Mouse (Mus musculus): ENCODE data around the gene Gm20388. TPM values are rescaled to one million over a fixed set of nuclear protein-coding genes. Genes with fewer than 3 reads are reported as not detected.

The Gm20388 gene
- polyA plus RNA-seq, 1 experiment from 2014 or later, result 5.5 TPM

DNA sequence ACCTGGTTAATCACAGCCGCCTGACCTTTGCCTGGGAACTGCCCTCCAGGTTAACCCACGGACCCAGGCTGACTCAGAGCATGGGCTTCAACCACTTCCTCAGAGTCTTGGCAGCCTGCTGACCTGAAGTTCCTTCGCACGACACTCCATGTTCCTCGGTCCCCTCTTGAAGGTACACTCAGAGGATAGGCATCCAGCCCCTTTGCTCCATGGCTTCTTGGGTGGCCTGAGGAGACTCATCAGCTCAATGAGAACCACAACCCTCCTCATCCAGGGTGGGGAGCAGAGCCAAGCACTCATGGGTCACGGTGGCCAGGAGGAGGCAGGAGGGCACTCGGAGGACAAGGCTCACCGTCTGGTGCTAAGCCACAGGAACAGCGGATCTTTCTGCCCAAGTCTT is 1015.6 kb downstream of the Gm20388 start:
- Histone ChIP-seq H3K4me1 (peaks cover 6% of the 10 kb centered on the region), H3K27ac (no peak overlapping the region), H3K36me3 (replicated peaks) (no peaks in the 10 kb centered on the region), H3K4me3 (no peak overlapping the region), H3K9me3 (no peaks in the 10 kb centered on the region), H3K27me3 (ENCODE audit: poor library complexity, severe bottlenecking) (peaks cover 10% of the 10 kb centered on the region; the same call in 1 of the 2 replicates)
- no peak for DNase-seq (ENCODE audit: extremely low spot score, low spot score)
- WGBS, result 92% methylated on average over 9 of the region's 9 CpGs

GRCm38 (mm10) chr8:120928082-120928481 is 1017.4 kb downstream of the Gm20388 start:
- Histone ChIP-seq H3K4me3 (no peak overlapping the region), H3K27ac (no peak overlapping the region), H3K4me1 (peaks cover 9% of the 10 kb centered on the region), H3K36me3 (replicated peaks) (no peaks in the 10 kb centered on the region), H3K9me3 (no peaks in the 10 kb centered on the region), H3K27me3 (ENCODE audit: poor library complexity, severe bottlenecking) (peaks cover 23% of the 10 kb centered on the region)
- no peak for DNase-seq (ENCODE audit: extremely low spot score, low spot score)
- 87% methylated on average over 6 of the region's 6 CpGs for WGBS

GRCm38 (mm10) chr8:120934596-120934995 is 1024.0 kb downstream of the Gm20388 start:
- Histone ChIP-seq H3K27ac (no peak overlapping the region), H3K4me1 (peaks cover 41% of the 10 kb centered on the region), H3K27me3 (ENCODE audit: poor library complexity, severe bottlenecking) (peaks cover 77% of the 10 kb centered on the region), H3K9me3 (no peaks in the 10 kb centered on the region), H3K36me3 (replicated peaks) (no peaks in the 10 kb centered on the region), H3K4me3 (no peak overlapping the region)
- DNase-seq (ENCODE audit: extremely low spot score, low spot score), result no peak
- WGBS, result 92% methylated on average over 9 of the region's 9 CpGs

GRCm38 (mm10) chr8:120936685-120937084 is 1026.0 kb downstream of the Gm20388 start:
- no peak for DNase-seq (ENCODE audit: extremely low spot score, low spot score)
- Histone ChIP-seq H3K4me3 (no peak overlapping the region), H3K36me3 (replicated peaks) (no peaks in the 10 kb centered on the region), H3K27me3 (ENCODE audit: poor library complexity, severe bottlenecking) (peaks cover 87% of the 10 kb centered on the region), H3K27ac (peak overlapping the region; percentile 41), H3K4me1 (peaks cover 42% of the 10 kb centered on the region), H3K9me3 (no peaks in the 10 kb centered on the region)
- 74% methylated on average over 10 of the region's 10 CpGs for WGBS

DNA sequence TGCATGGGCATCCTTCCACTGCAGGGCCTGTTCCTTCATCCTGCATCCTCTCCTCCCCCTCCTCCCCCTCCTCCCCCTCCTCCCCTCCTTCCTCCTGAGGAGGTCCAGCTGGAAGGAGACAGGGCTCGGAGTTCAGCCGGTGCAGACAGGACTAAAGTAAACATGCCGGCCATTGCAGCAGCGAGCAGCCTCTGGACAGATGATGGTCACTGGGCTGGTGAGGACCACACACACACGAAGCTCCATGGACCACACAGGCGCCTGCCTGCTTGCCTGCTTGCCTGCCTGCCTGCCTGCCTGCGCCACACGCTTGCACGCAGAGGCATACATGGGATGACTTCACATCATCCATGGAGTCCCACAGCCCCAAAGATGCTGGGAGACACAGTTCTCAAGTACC is 1026.8 kb downstream of the Gm20388 start:
- Histone ChIP-seq H3K36me3 (replicated peaks) (no peaks in the 10 kb centered on the region), H3K9me3 (no peaks in the 10 kb centered on the region), H3K27me3 (ENCODE audit: poor library complexity, severe bottlenecking) (peaks cover 87% of the 10 kb centered on the region), H3K4me3 (no peak overlapping the region), H3K27ac (peak overlapping the region; percentile 56; the same call in 1 of the 2 replicates), H3K4me1 (peaks cover 42% of the 10 kb centered on the region)
- no peak for DNase-seq (ENCODE audit: extremely low spot score, low spot score)
- WGBS, result 68% methylated on average over 7 of the region's 9 CpGs

DNA sequence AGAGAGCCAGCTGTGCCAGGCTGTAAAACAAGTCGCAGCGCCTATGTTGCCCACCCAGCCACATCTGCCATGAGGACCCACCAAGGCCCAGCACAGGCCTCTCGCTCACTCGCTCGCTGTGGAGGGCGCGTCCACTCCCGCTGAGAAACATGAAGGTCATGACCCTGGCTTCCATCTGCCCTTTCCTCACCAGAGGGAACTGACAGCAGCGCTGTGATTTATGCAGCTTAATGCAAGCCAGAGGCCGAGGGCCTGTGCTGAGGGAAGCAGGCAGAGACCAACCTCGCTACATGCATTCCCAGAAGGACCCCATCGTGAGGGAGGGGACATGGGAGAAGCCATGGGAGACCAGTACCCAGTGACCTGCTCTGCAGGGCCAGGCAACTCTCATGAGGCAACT is 1029.6 kb downstream of the Gm20388 start:
- H3K4me1 ChIP-seq, result peaks cover 37% of the 10 kb centered on the region
- H3K27ac ChIP-seq, result 0 out of 2 replicates have a peak overlapping the region, but pooled peaks have one; percentile 20
- 64% methylated on average over 12 of the region's 12 CpGs for WGBS
- no peaks in the 10 kb centered on the region for H3K9me3 ChIP-seq
- no peaks in the 10 kb centered on the region for H3K36me3 ChIP-seq (replicated peaks)
- no peak overlapping the region for H3K4me3 ChIP-seq
- DNase-seq (ENCODE audit: extremely low spot score, low spot score), result no peak
- peaks cover 91% of the 10 kb centered on the region for H3K27me3 ChIP-seq (ENCODE audit: poor library complexity, severe bottlenecking)

DNA sequence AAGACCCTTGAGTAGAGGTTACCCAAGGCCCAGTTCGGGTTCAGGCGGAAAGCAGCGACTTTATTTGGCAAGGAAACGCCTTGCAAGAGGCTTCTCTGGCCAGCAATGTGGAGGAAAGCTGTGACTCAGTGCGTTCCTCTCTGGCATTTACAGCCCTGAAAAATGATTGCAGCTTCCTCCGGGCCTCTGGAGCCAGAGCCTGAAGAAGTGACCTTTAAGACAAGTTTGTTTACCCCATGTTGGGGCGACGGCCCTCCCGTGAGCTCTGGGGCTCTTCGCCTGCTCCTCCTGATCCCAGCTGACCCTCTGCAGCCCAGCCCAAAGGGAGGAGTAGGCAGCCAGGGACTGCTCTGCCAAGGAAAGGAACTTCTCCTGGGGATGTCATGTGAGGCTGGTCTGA is 1036.6 kb downstream of the Gm20388 start:
- no peak for DNase-seq (ENCODE audit: extremely low spot score, low spot score)
- Histone ChIP-seq H3K36me3 (replicated peaks) (no peaks in the 10 kb centered on the region), H3K27me3 (ENCODE audit: poor library complexity, severe bottlenecking) (peaks cover 89% of the 10 kb centered on the region), H3K4me3 (no peak overlapping the region), H3K4me1 (peaks cover 38% of the 10 kb centered on the region), H3K27ac (no peak overlapping the region), H3K9me3 (no peaks in the 10 kb centered on the region)
- WGBS, result 81% methylated on average over 10 of the region's 10 CpGs

DNA sequence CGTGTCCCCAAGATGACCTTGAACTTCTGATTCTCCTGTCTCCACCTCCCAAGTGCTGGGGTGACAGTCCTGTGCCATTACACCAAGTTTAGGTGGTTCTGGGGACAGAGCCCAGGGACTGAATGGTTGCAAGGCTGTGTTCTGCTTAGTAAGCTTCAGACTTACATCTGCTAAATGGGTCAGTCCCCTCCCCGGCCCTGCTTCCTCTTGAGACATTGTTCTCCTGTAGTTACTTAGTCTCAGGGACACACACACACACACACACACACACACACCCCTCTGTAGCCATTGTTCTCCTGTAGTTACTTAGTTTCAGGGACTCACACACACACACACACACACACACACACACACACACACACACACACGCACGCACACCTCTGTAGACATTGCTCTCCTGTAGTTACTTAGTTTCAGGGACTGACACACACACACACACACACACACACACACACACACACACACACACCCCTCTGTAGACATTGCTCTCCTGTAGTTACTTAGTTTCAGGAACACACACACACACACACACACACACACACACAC is 1037.5 kb downstream of the Gm20388 start:
- H3K36me3 ChIP-seq (replicated peaks), result no peaks in the 10 kb centered on the region
- no peak overlapping the region for H3K4me3 ChIP-seq
- H3K27me3 ChIP-seq (ENCODE audit: poor library complexity, severe bottlenecking), result peaks cover 89% of the 10 kb centered on the region
- peaks cover 40% of the 10 kb centered on the region for H3K4me1 ChIP-seq
- H3K27ac ChIP-seq, result peak overlapping the region; percentile 9; the same call in 1 of the 2 replicates
- 86% methylated on average over 4 of the region's 4 CpGs for WGBS
- no peaks in the 10 kb centered on the region for H3K9me3 ChIP-seq
- no peak for DNase-seq (ENCODE audit: extremely low spot score, low spot score)

- Histone ChIP-seq H3K27ac (peak overlapping the region; percentile 9; the same call in 1 of the 2 replicates), H3K36me3 (replicated peaks) (no peaks in the 10 kb centered on the region), H3K4me1 (peaks cover 40% of the 10 kb centered on the region), H3K27me3 (ENCODE audit: poor library complexity, severe bottlenecking) (peaks cover 91% of the 10 kb centered on the region), H3K4me3 (no peak overlapping the region), H3K9me3 (no peaks in the 10 kb centered on the region)
- no peak for DNase-seq (ENCODE audit: extremely low spot score, low spot score)
- 52% methylated on average over 25 of the region's 25 CpGs for WGBS
These were observed 1038.2 kb downstream of the Gm20388 start for GRCm38 (mm10) chr8:120948620-120949491.

GRCm38 (mm10) chr8:120950674-120951218 is 1040.1 kb downstream of the Gm20388 start:
- 34% methylated on average over 16 of the region's 16 CpGs for WGBS
- Histone ChIP-seq H3K36me3 (replicated peaks) (no peaks in the 10 kb centered on the region), H3K27me3 (ENCODE audit: poor library complexity, severe bottlenecking) (peaks cover 99% of the 10 kb centered on the region), H3K4me1 (peaks cover 40% of the 10 kb centered on the region), H3K27ac (peak overlapping the region; percentile 31; the same call in 1 of the 2 replicates), H3K9me3 (no peaks in the 10 kb centered on the region), H3K4me3 (no peak overlapping the region)
- no peak for DNase-seq (ENCODE audit: extremely low spot score, low spot score)

GRCm38 (mm10) chr8:120959470-120959891 is 1048.8 kb downstream of the Gm20388 start:
- H3K4me3 ChIP-seq, result no peak overlapping the region
- peaks cover 100% of the 10 kb centered on the region for H3K27me3 ChIP-seq (ENCODE audit: poor library complexity, severe bottlenecking)
- H3K4me1 ChIP-seq, result peaks cover 37% of the 10 kb centered on the region
- DNase-seq (ENCODE audit: extremely low spot score, low spot score), result peak; percentile 52
- peak overlapping the region; percentile 8; the same call in 1 of the 2 replicates for H3K27ac ChIP-seq
- H3K36me3 ChIP-seq (replicated peaks), result no peaks in the 10 kb centered on the region
- no peaks in the 10 kb centered on the region for H3K9me3 ChIP-seq
- 7% methylated on average over 8 of the region's 8 CpGs for WGBS

GRCm38 (mm10) chr8:120962606-120963380 is 1052.2 kb downstream of the Gm20388 start:
- Histone ChIP-seq H3K27me3 (ENCODE audit: poor library complexity, severe bottlenecking) (peaks cover 99% of the 10 kb centered on the region), H3K27ac (no peak overlapping the region), H3K9me3 (no peaks in the 10 kb centered on the region), H3K4me3 (no peak overlapping the region), H3K36me3 (replicated peaks) (no peaks in the 10 kb centered on the region), H3K4me1 (peaks cover 30% of the 10 kb centered on the region)
- 84% methylated on average over 5 of the region's 5 CpGs for WGBS
- no peak for DNase-seq (ENCODE audit: extremely low spot score, low spot score)
